Mouse (Mus musculus) T-helper 1 cell (primary cell): ENCODE results near the gene Fancd2os.

Experiments used
- in situ Hi-C: fragments of 300-600 bp; cut with MboI, MseI; formaldehyde crosslinking; loops from one replicate; pipeline ENCODE4 v1.15.1; 2025; ENCODE audit warnings: high pct_unique_total_duplicates

The Fancd2os gene

DNA sequence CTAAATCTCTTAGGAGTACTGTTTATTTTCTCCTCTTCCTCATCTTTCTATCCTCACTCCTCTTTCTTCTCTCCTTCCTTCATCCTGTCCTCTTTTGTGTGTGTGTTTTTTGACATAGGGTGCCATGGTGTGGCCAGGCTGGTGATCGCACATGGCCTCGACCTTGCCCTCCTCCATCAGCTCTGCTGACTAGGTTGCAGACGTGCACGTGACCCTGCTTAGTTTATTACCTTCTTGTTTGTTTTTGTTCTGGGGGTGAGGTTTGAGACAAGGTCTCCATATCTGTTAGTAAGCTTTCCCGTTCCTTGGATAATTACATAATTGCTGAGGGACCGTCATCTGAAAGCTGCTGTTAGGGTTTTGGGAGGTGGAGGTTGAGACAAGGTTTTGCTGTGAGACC, 8.4 kb upstream of the Fancd2os start:
- in situ Hi-C loops = no loop called here

DNA sequence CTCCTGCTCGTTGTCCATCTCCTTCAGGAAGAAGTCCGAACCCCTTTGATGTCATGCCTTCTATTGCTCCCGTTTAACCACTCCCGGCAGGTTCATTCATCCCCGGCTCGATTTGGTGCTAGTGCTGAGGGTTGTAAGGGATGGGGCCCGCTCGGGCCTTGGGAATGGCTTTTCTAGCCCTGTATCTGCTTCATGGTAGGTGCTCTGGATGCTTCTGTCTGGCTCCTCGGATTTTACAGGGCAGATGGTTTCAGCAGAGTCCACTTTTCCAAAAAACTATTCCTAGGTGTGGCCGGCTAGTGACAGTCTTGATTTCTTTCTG, 4.7 kb upstream of the Fancd2os start:
- in situ Hi-C loops = no loop called here

- in situ Hi-C loops = no loop called here
Measured at GRCm38 (mm10) chr6:113604432-113605223, 4.1 kb upstream of the Fancd2os start, which contains the start of gene Brk1. TSS of gene Brk1 (plus strand) at chr6:113604772.

DNA sequence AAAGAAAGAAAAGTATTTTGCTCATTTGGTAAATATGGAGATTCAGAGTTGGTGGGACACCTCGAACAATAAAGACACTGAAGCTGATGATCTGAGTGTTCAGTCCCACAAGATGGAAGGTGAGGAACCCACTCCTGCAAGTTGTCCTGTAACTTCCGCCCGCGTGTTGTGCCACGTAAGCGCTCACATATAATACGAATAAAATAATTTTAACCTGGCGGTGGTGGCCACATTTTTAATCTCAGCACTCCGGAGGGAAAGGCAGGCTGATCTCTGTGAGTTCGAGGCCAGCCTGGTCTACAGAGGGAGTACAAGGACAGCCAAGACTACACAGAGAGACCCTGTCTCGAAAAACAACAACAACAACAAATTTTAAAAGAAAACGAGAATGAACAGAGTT, 3.5 kb upstream of the Fancd2os start:
- in situ Hi-C loops = no loop called here

- in situ Hi-C loops = no loop called here
Measured at GRCm38 (mm10) chr6:113602821-113603220, 2.3 kb upstream of the Fancd2os start.

- in situ Hi-C loops = loop anchor here (25.0 kb wide), 1 partner anchor 462 kb away; no protein-coding TSS in a partner anchor
Measured at GRCm38 (mm10) chr6:113599833-113600232, 682 bp downstream of the Fancd2os start.

- in situ Hi-C loops = loop anchor here (25.0 kb wide), 1 partner anchor 464 kb away; no protein-coding TSS in a partner anchor
Measured at GRCm38 (mm10) chr6:113597945-113598344, 2.6 kb downstream of the Fancd2os start.

- in situ Hi-C loops = loop anchor here (25.0 kb wide), 1 partner anchor 470 kb away; no protein-coding TSS in a partner anchor
Measured at GRCm38 (mm10) chr6:113592637-113593036, 7.9 kb downstream of the Fancd2os start.

DNA sequence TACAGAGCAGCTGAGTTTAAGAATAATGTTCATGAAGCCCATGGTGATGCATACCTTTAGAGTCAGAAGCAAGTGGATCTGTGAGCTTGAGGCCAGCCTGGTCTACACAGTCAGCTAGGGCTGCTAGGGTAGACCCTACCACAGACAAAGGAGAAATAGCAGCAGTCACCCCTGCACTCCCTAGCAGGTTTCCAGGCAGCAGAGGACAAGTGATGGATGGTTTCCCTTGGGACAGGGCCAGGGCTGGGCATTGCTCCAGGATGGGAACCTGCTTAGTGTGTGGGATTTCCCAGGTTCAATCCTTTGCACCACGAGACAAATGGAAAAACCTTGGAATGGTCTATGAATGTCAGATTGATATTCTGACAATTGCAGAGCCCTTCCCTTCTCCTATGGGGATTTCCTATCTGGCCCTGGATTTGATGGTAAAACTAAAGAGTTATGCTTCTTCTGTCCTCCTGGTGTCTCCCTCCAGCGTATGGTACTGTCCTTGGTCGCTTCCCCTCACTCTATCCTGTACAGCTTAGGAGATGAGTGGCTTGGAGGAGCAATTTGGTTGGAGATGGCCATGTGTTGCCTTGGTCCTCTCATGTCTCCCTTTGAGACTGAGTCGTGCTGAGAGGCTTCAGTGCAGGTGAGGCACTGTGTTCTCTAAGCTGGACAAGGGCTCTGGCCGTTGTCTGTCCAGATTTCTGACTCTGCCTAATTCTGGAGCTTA, 13.9 kb downstream of the Fancd2os start:
- in situ Hi-C loops = loop anchor here (25.0 kb wide), 1 partner anchor 476 kb away; no protein-coding TSS in a partner anchor

DNA sequence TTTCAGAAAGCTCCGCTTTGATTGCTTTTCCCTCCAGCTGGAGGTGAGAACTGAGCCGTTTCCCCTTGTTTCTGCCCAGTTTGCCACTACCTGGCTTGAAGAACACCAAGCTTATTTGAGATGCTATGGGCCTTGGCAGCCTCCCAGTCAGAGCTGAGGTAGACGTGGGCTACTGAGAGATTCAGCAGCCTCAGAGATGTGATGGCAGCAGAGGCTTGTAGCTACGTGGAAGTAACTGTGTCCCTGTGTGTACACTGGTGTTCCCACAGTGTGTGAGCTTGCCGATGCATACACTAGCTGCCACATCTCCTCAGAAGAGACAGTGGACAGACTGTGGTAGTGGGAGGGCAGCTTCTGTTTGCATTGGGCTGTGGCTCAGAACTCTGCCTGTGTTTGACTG, 15.4 kb downstream of the Fancd2os start:
- in situ Hi-C loops = loop anchor here (25.0 kb wide), 1 partner anchor 477 kb away; no protein-coding TSS in a partner anchor

GRCm38 (mm10) chr6:113583023-113583422, 17.5 kb downstream of the Fancd2os start:
- in situ Hi-C loops = loop anchor here (25.0 kb wide), 1 partner anchor 479 kb away; no protein-coding TSS in a partner anchor

- in situ Hi-C loops = loop anchor here (25.0 kb wide), 1 partner anchor 483 kb away; no protein-coding TSS in a partner anchor
Measured at GRCm38 (mm10) chr6:113579306-113579705, 21.2 kb downstream of the Fancd2os start.

GRCm38 (mm10) chr6:113576044-113576443, 24.5 kb downstream of the Fancd2os start:
- in situ Hi-C loops = loop anchor here (25.0 kb wide), 1 partner anchor 486 kb away; no protein-coding TSS in a partner anchor

DNA sequence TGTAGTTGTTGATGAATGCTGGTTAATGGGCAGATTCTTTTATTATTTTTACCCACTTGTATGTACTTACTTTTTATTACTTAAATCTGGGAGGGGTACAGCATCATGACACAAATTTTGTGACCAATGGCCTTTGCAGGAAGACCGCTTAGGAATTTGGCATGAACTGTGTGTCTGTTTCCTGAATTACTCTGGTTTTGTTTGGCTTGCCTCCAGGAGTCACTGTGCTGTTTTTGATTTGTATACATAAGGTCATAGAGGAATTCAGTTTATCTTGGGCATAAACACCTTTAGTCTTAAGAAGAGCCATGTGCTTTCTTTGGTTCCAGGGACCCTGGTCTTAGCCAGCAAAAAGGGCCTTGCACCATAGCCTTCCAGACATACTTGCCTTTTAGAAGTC, 36.0 kb downstream of the Fancd2os start:
- in situ Hi-C loops = no loop called here

GRCm38 (mm10) chr6:113559736-113560135, 40.8 kb downstream of the Fancd2os start:
- in situ Hi-C loops = loop anchor here (10.0 kb wide), 1 partner anchor 625 kb away; no protein-coding TSS in a partner anchor
